Mouse (Mus musculus): ENCODE measurements around the gene Ror2.
A peak's percentile ranks its signal among the peaks of the same experiment; 100 is the strongest.

Gene Ror2

GRCm38 (mm10) chr13:53130032-53130431, 155.9 kb downstream of the Ror2 start:
- DNase-seq (ENCODE audit: low read depth) = no peak

GRCm38 (mm10) chr13:53125627-53126026, 160.3 kb downstream of the Ror2 start:
- no peak for DNase-seq (ENCODE audit: low read depth)

- no peak for DNase-seq (ENCODE audit: low read depth)
Measured at GRCm38 (mm10) chr13:53122085-53122484, 163.8 kb downstream of the Ror2 start.

- no peak for DNase-seq (ENCODE audit: low read depth)
Measured at GRCm38 (mm10) chr13:53120906-53121305, 165.0 kb downstream of the Ror2 start.

DNA sequence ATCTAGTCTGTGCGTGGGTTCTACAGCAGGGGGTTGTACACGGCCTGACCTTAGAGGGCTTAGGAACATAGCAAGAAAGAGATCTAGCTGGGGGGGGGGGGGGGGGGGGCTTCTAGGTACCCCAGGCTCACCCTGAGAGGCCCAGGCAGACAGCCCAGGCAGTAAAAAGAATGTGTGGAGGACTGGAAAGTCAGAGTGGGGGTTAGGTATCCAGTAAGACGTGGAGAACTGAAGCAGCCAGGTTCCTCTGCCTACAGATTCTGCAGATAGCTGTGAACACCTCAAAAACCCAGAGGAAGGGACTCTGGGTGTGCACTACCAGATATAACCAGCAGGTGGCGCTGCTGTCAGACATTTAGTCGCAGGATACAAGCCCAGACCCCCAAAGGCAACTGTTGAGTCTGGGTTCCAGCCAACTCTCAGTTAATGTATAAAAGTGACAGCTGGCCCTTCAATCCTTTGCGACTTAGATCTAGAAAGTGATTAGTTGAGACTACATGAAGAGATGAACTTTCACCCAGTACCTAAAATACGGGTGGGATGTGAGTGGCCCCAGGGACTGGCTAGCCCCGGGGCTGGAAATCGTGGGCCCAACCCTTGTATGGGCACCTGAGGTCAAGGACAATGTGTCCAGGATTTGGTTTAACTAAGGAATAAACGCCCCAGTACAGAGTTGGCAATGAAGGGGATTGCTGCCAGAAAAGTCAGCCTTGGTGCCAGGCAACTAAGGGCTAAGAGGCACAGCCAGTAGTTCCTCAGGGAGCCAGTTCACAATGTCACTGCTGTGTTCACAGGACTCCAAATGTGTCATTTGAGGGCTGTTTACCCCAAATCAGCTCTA, 166.1 kb downstream of the Ror2 start:
- peak; percentile 25 for DNase-seq (ENCODE audit: low read depth)

DNA sequence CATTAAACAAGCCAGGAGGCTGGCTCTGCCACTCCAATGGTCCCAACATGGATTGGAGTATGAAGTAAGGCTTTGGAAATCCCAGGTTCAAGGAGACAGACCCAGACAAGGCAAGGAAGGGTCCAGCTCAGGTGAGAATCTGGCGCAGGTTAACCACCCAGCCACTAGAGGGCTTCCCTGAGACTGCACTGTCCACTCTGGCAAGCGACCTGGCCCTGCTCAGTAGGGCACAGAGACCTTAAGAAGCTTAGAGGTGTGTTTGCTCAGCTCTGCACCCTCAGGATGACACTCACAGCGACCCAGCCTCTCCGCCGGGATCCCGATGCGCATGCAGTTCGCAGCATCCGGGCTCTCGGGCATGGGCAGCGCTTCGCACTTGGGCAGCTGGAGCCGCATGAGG, 167.5 kb downstream of the Ror2 start:
- no peak for DNase-seq (ENCODE audit: low read depth)

DNA sequence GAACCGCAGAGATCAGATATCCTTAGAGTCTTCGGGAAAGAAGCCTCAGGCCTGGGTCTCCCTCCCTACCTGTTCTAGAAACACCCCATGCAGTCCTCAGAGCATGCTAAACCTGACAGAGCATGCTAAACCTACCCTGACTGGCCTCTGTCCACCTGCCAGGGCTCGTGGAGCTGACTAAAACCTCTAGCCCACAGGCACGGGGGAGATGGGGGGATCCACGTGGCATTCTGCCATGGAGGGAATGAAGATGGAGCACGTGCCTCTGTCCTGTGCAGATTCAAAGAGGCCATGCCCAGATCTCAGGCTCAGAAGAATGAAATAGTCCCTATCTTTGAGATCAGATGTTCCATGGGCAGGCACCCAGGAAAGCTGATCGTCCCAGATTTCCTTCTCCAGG, 168.0 kb downstream of the Ror2 start:
- DNase-seq (ENCODE audit: low read depth) = no peak

DNA sequence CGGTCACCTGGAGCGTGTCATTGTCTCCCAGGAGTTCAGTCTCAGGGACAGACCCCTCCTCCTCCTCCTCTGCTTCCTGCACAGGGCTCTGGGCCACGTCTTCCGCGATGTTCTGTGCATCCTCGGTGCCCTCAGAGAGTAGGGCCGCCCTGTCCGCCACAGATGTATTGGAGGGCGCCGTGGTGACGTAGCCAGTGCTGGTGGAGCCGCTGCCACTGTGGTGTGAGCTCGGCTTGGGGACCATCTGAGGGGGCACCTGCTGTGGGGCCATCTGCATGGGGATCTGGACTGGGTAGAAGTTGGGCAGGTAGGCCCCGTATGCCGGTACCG, 175.7 kb downstream of the Ror2 start:
- no peak for DNase-seq (ENCODE audit: low read depth)

GRCm38 (mm10) chr13:53109560-53110248, 176.2 kb downstream of the Ror2 start:
- peak; percentile 97 for DNase-seq (ENCODE audit: low read depth)

DNA sequence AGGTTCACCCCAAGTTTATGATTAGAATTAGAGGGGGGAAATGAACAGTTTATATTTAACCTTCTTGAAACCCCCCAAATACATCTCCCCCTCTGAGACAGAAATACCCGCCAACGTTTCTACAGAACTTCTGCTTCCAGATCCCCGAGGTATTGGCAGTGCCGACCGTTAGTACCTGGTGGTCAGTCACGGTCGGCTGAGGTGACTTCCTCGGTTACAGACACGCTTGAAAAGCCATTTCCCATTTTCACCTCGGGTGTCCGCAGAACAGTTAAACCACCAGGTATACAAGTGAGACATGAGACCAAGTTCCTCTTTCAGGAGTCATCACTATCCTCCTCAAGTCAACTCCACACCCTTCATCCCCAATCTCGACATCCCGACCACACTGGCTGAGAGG, 179.2 kb downstream of the Ror2 start:
- DNase-seq (ENCODE audit: low read depth) = no peak

GRCm38 (mm10) chr13:53099771-53100682, 185.9 kb downstream of the Ror2 start:
- DNase-seq (ENCODE audit: low read depth) = no peak

DNA sequence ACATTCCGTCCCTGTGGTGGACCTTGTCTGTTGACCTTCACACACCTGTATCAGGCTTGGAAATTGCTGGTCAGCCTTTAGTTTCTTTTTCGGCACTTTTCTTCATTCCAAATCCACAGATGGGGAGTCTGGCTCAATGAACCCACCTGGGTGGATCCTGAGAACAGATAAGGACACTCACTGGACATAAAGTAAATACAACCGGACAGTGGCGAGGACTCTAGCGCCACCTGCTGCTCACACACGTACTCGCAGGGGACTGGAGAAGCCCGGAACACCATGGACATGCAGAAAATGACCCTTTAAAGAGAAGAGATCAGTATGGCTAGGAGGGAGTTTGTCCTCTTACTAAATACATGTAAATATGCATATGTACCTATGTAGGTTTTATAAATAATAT, 189.3 kb downstream of the Ror2 start:
- DNase-seq (ENCODE audit: low read depth) = peak; percentile 26

DNA sequence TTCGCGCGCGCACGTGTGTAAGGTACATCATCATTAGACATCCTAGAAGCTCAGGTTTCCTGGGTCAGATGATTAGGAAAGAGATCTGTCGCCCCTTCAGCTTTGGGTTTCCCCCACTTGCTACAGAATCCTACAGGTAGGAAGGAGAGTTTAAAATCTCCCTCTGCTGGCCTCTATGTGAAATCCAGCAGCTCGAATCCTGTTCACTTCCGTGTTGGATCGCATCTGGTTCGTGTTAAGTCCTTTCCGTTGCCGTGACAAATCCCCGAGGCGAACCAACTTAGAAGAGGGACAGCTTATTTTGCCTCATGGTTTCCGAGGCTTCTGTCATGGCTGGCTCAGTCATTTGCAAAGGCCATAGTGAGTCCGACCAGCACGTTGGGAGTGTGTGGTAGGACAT, 190.7 kb downstream of the Ror2 start:
- DNase-seq (ENCODE audit: low read depth) = peak; percentile 39

- no peak for DNase-seq (ENCODE audit: low read depth)
Measured at GRCm38 (mm10) chr13:53094658-53095057, 191.3 kb downstream of the Ror2 start.

DNA sequence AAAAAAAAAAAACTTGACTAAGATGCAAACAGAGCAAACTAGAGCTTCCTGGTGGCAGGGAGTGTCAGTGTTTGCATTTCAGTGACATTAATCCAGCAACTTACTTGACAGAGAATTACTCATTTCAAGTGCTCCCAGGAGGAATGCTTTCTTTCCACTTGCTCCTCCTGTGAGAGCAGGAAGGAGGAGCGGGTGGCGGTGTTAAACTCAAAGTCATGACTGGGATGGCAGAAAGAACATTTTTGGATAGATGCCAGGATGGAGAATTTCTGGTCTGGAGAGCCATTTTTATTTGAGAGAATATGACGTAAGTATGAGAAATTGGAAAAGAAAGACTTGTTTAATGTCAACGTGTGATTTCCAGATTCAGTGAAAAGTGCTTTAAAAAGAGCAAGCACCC, 192.5 kb downstream of the Ror2 start:
- no peak for DNase-seq (ENCODE audit: low read depth)

GRCm38 (mm10) chr13:53086552-53087282, 199.2 kb downstream of the Ror2 start:
- no peak for DNase-seq (ENCODE audit: low read depth)

DNA sequence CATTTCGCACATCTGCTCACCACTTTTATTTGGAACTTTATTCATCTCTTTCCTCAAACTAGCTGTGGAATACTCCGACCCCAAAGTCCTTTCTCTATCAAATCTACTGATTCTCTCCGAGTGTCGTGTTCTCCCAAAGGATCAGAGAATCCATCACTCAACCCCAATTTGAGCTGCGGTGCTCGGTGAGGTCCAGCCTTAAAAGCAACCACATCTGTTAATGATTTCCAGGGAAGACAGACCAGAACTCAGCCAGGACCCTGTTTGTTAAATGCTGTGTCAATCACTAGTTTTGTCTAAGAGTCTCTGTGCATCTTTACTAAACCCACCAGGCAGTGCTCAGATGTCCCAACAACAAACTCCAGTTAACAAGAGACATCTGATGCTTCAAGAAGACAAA, 204.1 kb downstream of the Ror2 start:
- no peak for DNase-seq (ENCODE audit: low read depth)

DNA sequence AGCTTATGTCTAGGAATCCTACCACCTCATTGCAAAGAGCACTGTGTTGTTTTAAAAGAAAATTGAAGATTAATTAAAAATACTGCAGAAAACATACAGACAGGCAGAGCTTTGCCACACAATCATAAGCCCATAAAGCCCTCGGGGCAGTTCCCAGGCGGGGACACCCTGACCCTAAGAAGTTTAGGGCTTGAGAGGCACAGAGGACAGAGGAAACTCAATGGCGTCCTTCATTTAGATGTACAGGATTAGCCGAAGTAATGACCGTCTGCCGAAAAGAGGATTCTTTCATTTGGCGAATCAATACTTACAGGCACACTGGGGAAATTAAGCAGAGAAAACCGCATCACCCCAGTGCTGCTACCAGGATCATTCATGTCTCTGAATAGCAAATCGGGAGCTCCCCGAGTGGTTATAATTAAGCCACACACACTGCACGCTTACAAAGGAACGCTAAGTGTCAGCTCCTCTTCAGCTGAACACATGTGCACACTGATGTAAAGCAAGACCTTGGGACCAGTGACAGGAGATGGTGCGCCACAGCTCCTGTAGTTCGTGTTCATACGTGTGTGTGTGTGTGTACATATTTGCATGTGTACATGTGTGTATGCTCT, 208.1 kb downstream of the Ror2 start:
- DNase-seq (ENCODE audit: low read depth) = no peak

DNA sequence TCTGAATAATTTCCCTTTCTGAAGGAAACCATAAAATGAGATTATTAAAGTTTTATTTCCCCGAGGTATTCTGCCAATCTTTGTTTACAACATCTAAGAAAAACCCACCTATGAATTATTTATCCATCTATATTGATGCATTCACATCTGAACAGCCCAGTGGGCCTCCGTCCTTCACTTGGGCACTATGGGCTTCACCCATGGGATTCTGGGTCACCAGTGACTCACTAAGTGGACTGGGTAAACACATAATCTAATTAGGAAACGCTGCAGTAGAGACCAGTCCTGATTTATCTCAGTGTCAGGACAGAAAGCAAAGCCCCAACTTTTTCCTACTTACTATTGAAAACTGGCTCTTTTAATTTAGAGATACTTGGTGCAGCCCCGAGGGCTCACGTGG, 210.9 kb downstream of the Ror2 start:
- DNase-seq (ENCODE audit: low read depth) = no peak

- DNase-seq (ENCODE audit: low read depth) = no peak
Measured at GRCm38 (mm10) chr13:53069076-53069690, 216.7 kb downstream of the Ror2 start.

- DNase-seq (ENCODE audit: low read depth) = no peak
Measured at GRCm38 (mm10) chr13:53068461-53068860, 217.5 kb downstream of the Ror2 start.
